Mouse (Mus musculus): ENCODE measurements around the gene Adgrg5. TPM values are rescaled to one million over a fixed set of nuclear protein-coding genes. Genes with fewer than 3 reads are reported as not detected.

The Adgrg5 gene
- total RNA-seq, 1 experiment from 2014 or later = not detected

GRCm38 (mm10) chr8:94953624-94954367 is 30.3 kb downstream of the Adgrg5 start:
- peak in 1 of 2 experiments; percentile 22; a peak in 1 of 4 replicates for ATAC-seq (replicated peaks in 1 of 2; ENCODE audit: insufficient read depth in 1 of 2, low FRiP score in 2 of 2, low TSS enrichment in 1 of 2, low read depth in 1 of 2, poor library complexity in 2 of 2, severe bottlenecking in 2 of 2)

- ATAC-seq (replicated peaks in 1 of 2; ENCODE audit: insufficient read depth in 1 of 2, low FRiP score in 2 of 2, low TSS enrichment in 1 of 2, low read depth in 1 of 2, poor library complexity in 2 of 2, severe bottlenecking in 2 of 2) = peak in 1 of 2 experiments; percentile 14; a peak in 1 of 4 replicates
Observed at GRCm38 (mm10) chr8:94954368-94954737, 30.9 kb downstream of the Adgrg5 start.

GRCm38 (mm10) chr8:94954921-94955758 is 31.6 kb downstream of the Adgrg5 start:
- ATAC-seq (replicated peaks in 1 of 2; ENCODE audit: insufficient read depth in 1 of 2, low FRiP score in 2 of 2, low TSS enrichment in 1 of 2, low read depth in 1 of 2, poor library complexity in 2 of 2, severe bottlenecking in 2 of 2) = peak; percentile 81 to 84

GRCm38 (mm10) chr8:94956078-94956574 is 32.6 kb downstream of the Adgrg5 start:
- no peak for ATAC-seq (replicated peaks in 1 of 2; ENCODE audit: insufficient read depth in 1 of 2, low FRiP score in 2 of 2, low TSS enrichment in 1 of 2, low read depth in 1 of 2, poor library complexity in 2 of 2, severe bottlenecking in 2 of 2)

- no peak for ATAC-seq (replicated peaks in 1 of 2; ENCODE audit: insufficient read depth in 1 of 2, low FRiP score in 2 of 2, low TSS enrichment in 1 of 2, low read depth in 1 of 2, poor library complexity in 2 of 2, severe bottlenecking in 2 of 2)
Observed at GRCm38 (mm10) chr8:94962201-94962600, 38.7 kb downstream of the Adgrg5 start.

GRCm38 (mm10) chr8:94964828-94965227 is 41.3 kb downstream of the Adgrg5 start:
- peak; percentile 70 to 72 for ATAC-seq (replicated peaks in 1 of 2; ENCODE audit: insufficient read depth in 1 of 2, low FRiP score in 2 of 2, low TSS enrichment in 1 of 2, low read depth in 1 of 2, poor library complexity in 2 of 2, severe bottlenecking in 2 of 2)

GRCm38 (mm10) chr8:94966578-94966977 is 43.1 kb downstream of the Adgrg5 start:
- peak; percentile 11 to 30; a peak in 1 of 4 replicates for ATAC-seq (replicated peaks in 1 of 2; ENCODE audit: insufficient read depth in 1 of 2, low FRiP score in 2 of 2, low TSS enrichment in 1 of 2, low read depth in 1 of 2, poor library complexity in 2 of 2, severe bottlenecking in 2 of 2)

- peak; percentile 66 to 76 for ATAC-seq (replicated peaks in 1 of 2; ENCODE audit: insufficient read depth in 1 of 2, low FRiP score in 2 of 2, low TSS enrichment in 1 of 2, low read depth in 1 of 2, poor library complexity in 2 of 2, severe bottlenecking in 2 of 2)
Observed at GRCm38 (mm10) chr8:94967071-94967470, 43.6 kb downstream of the Adgrg5 start.

- ATAC-seq (replicated peaks in 1 of 2; ENCODE audit: insufficient read depth in 1 of 2, low FRiP score in 2 of 2, low TSS enrichment in 1 of 2, low read depth in 1 of 2, poor library complexity in 2 of 2, severe bottlenecking in 2 of 2) = peak; percentile 8 to 47; a peak in 2 of 4 replicates
Observed at GRCm38 (mm10) chr8:94967554-94967953, 44.1 kb downstream of the Adgrg5 start.

GRCm38 (mm10) chr8:94973270-94973669 is 49.8 kb downstream of the Adgrg5 start:
- ATAC-seq (replicated peaks in 1 of 2; ENCODE audit: insufficient read depth in 1 of 2, low FRiP score in 2 of 2, low TSS enrichment in 1 of 2, low read depth in 1 of 2, poor library complexity in 2 of 2, severe bottlenecking in 2 of 2) = peak; percentile 28 to 43

GRCm38 (mm10) chr8:94973786-94974185 is 50.3 kb downstream of the Adgrg5 start:
- no peak for ATAC-seq (replicated peaks in 1 of 2; ENCODE audit: insufficient read depth in 1 of 2, low FRiP score in 2 of 2, low TSS enrichment in 1 of 2, low read depth in 1 of 2, poor library complexity in 2 of 2, severe bottlenecking in 2 of 2)

GRCm38 (mm10) chr8:94974467-94975165 is 51.1 kb downstream of the Adgrg5 start, which contains the start of gene Adgrg1:
Adgrg1 (plus strand) TSS chr8:94974751.
- no peak for ATAC-seq (replicated peaks in 1 of 2; ENCODE audit: insufficient read depth in 1 of 2, low FRiP score in 2 of 2, low TSS enrichment in 1 of 2, low read depth in 1 of 2, poor library complexity in 2 of 2, severe bottlenecking in 2 of 2)

- ATAC-seq (replicated peaks in 1 of 2; ENCODE audit: insufficient read depth in 1 of 2, low FRiP score in 2 of 2, low TSS enrichment in 1 of 2, low read depth in 1 of 2, poor library complexity in 2 of 2, severe bottlenecking in 2 of 2) = peak; percentile 39 to 42
Observed at GRCm38 (mm10) chr8:94976651-94977417, 53.3 kb downstream of the Adgrg5 start.

GRCm38 (mm10) chr8:94978131-94978530 is 54.6 kb downstream of the Adgrg5 start:
- ATAC-seq (replicated peaks in 1 of 2; ENCODE audit: insufficient read depth in 1 of 2, low FRiP score in 2 of 2, low TSS enrichment in 1 of 2, low read depth in 1 of 2, poor library complexity in 2 of 2, severe bottlenecking in 2 of 2) = no peak

GRCm38 (mm10) chr8:94978593-94979319 is 55.3 kb downstream of the Adgrg5 start:
- peak; percentile 0 to 18; a peak in 1 of 4 replicates for ATAC-seq (replicated peaks in 1 of 2; ENCODE audit: insufficient read depth in 1 of 2, low FRiP score in 2 of 2, low TSS enrichment in 1 of 2, low read depth in 1 of 2, poor library complexity in 2 of 2, severe bottlenecking in 2 of 2)

- ATAC-seq (replicated peaks in 1 of 2; ENCODE audit: insufficient read depth in 1 of 2, low FRiP score in 2 of 2, low TSS enrichment in 1 of 2, low read depth in 1 of 2, poor library complexity in 2 of 2, severe bottlenecking in 2 of 2) = no peak
Observed at GRCm38 (mm10) chr8:94980176-94980575, 56.7 kb downstream of the Adgrg5 start.

Data from hematopoietic stem cell, adult 5-6 weeks (primary cell).